Mouse (Mus musculus): ENCODE measurements at regions not wholly inside any gene's neighbourhood (a gene's known extent, or its start where the extent isn't known, plus 50 kb on each side); places are given as distances from the start of the nearest gene placed in this dataset.
A peak's percentile ranks its signal among the peaks of the same experiment; 100 is the strongest.

DNA sequence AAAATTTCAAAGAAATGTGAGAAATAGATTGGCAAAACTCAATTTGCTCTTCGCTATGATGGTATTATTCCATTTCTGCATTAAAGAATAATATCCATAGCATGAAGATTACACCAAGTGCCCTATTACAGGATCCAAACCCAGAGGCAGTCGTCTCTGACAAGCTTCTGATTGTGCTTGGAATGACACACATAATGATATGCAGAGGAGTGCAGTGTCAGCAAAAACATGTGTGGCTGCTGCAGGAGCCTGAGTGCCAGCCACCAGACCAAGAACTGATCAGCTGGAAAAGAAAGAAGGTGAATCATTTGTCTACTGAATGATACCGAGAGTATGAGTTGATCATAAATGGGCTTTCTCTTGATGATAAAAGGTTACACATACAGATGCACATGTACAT, 137.3 kb downstream of the Il15 start:
- no peak for DNase-seq (ENCODE audit: low spot score in 2 of 2)

DNA sequence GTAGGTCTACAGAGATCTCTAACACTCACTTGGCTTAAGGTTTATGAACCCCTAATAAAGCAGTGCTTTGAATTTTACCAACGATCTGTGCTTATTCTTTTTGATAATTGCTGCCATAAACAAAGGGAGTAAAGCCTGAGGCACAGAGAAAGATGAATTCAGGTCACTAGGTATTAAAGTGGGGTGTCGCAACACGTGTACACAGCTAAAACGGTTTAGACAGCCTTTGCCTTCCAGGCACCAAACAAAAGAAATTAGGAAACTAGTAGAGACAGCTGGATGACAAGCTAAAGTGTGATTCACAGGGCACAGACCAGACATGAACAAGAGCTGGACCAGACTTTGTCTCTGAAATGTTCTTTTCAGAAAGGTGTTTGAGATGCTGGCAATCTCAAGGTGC, 140.8 kb downstream of the Il15 start:
- DNase-seq (ENCODE audit: low spot score in 2 of 2) = no peak

DNA sequence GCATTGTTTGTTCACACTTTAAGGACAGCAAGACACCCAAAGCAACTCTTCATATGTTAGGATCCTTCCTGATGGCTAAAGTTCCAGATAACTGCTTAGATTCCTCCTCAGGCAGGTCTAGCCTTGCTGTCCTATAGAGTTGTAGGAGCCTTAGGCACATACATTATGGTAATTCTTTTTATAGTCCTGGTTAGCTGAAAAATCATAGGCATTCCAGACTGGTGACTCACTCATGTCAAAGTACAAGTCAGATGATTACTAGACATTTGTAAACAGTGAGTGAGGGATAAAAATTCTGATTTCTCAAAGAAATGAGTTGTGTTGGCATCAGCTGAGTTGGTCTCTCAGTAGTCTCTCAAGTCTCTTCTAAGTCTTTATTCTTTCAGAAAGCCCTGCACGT, 142.4 kb downstream of the Il15 start:
- no peak for DNase-seq (ENCODE audit: low spot score in 2 of 2)

DNA sequence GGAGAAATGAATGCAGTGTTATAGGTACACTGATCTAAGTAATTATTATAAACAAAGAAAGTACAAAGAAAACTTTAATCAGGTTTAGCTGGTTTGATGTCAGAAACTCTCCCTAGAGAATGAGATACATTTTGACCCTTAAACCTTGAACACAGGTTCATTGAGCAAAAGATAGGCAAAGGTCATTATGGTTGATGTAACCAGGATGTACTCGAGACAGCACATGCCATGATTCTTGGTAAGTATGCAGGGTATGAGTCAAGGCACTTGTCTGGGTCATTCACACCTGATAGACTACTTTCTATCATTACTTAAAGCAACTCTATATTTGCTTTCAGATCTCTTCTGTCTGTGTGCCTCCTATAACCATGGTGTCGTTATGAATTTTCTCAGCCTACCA, 147.2 kb downstream of the Il15 start:
- DNase-seq (ENCODE audit: low spot score in 2 of 2) = no peak

DNA sequence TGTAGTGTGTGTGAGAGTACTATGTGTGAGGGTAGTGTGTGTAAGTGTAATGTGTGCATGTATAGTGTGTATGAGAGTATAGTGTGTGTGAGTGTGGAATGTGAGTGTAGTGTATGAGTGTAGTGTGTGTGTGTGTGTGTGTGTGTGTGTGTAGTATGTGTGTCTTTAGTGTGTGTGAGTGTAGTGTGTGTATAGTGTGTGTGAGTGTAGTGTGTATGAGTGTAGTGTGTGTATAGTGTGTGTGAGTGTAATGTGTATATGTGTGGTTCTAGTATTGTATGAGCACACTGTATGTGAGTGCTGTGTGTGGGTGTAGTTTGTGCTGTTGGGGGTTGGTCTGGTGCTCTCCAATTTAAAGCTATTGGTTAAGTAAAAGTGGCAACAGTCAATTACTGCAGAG, 150.6 kb downstream of the Il15 start:
- DNase-seq (ENCODE audit: low spot score in 2 of 2) = no peak

DNA sequence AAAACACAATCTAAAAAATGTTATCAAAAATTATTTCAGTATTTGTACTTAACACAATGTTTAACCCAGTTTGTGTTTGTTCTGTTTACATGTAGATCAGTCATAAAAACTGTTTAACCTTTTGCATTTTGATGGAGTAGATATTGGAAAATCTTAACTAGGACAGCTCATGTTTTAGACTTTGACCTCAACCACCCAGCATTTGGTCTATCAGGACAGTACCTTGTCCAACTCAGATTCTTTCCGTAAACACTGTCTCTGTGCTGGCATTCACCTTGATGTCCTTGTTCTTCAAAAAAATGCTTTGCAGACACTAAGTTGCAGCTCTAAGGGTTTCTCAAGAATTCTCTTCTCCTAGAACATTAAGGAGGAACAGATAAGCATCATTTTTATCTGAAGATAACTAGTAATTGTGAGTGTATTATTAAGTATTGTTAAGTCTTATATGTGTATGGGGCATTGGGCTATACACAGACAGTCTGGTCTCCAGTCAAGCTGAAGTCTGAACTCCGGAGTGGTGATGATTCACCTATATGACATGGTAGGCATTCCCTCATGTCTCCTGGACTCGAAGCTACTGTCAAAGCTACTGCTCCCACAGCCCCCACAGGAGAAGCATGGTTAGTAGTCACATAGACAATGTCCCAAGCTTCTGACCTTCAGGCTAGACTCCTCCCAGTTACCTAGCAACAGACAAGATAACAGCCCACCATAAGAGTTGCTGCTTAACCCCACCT, 153.0 kb downstream of the Il15 start:
- DNase-seq (ENCODE audit: low spot score in 2 of 2) = no peak

DNA sequence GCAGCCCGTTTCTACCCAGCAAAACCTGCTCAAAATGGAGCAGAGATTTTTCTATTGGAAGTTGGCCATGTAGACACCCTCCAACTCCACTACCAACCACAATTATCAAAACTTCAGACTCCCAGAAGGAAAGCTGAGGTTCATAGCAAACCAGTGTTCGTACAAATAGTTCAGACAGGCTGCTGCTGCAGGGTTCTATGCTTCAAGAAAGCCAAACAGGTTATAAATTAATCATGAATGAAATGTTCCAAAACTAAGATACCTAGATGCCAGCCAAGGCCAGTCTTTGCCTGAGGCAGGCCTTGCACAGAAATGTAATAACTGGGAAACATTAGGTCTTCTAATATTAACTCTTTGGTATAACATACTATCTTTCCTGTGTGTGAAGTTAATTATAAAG, 158.9 kb downstream of the Il15 start:
- no peak for DNase-seq (ENCODE audit: low spot score in 2 of 2)

DNA sequence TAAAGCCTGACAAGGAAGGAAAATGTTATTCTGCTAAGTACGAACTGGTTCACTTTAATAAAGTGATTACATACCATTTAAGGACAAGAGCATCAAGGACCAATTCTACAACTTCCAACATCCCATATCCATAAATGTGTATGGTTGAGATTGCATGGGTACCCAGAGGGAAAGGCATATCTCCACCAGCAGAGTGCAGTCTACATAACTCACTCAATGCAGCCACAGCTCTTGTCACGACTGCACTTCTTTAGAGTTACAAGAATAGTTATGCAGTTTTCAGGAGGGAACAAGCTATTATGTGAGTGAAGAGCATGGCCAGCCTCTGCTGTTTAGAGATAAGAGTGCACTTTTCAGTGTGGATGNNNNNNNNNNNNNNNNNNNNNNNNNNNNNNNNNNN, 173.1 kb downstream of the Il15 start:
- DNase-seq (ENCODE audit: low spot score in 2 of 2) = no peak

DNA sequence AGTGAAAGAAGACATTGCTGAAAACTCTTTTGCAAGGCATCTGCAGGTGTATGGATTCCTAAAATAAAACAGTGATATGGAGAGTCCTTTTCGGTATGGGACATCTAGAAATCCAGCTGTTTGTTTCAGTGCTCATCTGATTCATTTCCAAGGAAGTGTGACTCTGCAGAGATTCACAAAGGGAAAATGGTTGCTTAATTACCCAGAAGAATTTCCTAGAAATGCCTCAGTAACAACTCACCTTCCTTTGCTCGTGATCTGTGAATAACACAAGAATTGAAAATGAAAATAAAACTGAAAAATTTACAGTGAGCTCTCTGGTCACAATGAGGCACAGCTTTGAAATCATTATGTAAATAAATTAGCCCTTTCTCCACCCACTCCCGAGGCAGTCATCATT, 201.3 kb downstream of the Il15 start:
- no peak for DNase-seq (ENCODE audit: low spot score in 2 of 2)

DNA sequence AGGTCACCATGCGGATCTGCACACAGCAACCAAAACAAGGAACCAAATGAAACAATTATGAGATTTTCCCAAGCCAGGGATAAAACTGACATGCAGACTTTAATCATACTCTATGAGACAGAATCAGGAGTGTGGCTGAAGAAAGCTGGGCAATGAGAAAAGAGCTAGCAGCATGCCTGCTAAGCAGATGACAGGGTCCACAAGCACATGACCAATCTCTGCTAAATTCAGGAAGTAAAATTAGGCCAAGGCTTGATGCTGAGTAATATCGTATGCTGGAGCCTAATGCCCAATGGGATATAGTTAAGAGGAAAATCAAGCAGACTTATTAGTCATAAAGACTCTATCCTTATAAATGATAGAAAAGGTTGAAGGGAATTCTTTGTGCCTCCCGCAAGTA, 202.8 kb downstream of the Il15 start:
- DNase-seq (ENCODE audit: low spot score in 2 of 2) = no peak

DNA sequence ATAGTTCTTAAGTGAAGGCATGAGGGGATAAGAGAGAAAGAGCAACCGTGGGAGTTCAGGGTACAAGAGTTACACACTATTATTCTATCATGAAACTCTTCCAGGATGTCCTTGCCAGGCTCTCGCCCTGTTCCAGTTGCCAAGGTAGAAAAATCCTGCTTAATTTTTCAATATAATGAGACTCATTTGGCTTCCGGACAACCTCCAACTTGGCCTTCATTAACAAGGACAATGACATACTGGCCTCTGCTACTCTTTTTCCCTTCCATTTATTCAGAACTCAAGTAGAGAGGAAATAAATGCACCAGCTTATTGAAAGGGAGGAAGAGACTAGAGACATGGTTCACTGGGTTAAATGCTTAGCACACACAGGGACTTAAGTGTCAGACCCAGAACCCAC, 206.5 kb downstream of the Il15 start:
- peak; percentile 12 to 24 for DNase-seq (ENCODE audit: low spot score in 2 of 2)

DNA sequence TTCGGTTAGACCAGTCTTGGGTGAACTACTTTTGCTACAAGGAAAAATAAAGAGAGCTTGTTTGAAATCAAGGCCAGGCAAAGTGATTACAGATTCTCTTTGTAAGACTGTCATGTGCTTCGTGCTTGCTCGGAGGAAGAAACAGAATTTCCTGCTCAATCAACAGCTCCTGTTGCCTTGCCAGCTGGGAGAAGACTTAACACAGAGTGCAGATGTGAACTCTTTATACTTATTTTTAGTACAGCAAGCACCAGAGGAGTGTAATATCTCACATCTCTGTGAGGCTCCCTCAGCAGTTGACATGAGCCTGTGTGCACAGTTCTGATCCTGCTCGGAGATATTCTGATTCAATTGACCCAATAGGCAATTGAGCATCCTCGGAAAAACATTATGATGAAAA, 207.9 kb downstream of the Il15 start:
- DNase-seq (ENCODE audit: low spot score in 2 of 2) = peak; percentile 12 to 25

DNA sequence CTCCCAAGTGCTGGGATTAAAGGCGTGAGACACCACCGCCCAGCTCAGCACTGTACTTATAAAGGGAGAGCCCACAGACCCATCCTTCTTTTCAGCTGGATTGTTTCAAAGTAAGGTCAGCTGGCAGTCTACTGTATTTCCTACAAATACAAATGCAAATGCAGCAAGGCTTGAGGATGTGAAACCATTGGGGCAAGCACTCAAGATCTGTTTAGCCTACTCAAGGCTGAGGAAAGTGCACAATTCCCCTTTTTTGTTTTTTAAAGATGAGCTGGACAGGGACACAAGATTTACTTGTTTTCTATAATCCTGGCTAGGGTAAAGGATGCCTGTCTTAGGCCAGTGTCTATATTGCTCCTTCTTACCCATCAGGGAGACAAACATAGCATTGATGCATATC, 212.0 kb downstream of the Il15 start:
- no peak for DNase-seq (ENCODE audit: low spot score in 2 of 2)

DNA sequence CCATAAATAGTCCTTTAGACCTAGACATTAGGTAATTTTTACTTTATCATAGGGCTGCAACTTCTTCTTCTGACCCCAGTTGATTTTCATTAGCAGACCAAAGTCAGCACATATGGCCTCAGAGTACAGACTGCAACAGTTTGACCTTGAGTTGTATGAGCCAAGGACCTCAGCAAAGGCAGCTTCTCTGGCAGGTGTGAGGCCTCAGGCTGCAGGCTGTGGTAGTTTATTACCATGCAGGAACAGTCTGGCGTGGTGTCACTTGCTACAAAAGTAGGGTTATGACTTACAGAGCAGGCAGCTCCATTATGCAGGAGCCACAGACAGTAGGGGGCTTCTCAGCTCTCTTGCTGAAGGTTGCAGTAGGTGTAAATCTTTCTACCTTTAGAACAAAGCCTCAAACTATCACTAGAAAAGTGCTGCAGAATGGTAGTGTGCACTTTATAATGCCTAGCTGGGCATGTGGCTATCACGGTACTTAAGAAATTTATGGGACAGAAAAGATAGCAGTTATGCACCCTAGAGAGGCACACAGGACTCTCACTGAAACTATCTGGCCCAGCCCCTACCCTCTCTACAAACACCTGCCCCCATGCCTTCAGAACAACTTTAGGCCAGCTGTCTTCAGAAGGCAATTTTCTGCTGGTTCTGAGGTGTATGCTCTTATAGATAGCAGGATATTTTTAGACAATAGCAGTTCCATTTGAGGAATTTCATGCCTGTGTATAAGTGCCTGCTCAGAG, 215.7 kb downstream of the Il15 start:
- DNase-seq (ENCODE audit: low spot score in 2 of 2) = no peak

DNA sequence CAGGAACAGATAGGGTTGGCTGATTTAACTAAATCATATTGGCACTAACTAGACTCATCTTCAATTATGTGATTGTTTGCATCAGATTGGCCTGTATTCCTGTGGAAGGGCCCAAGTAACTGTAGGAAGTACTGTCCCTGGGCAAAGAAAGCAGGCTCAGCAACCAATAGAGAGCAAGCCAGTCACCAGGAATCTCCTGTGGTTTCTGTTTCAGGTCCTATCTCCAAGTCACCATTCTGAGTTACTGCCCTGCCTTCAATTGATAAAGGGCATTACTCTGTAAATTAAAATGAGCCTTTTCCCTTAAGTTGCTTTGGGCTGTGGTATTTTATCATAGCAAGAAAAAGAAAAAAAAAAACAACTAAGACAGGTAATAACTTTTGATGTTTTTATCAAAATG, 219.0 kb downstream of the Il15 start:
- no peak for DNase-seq (ENCODE audit: low spot score in 2 of 2)

Measured in layer of hippocampus, adult 8-10 months (tissue).